Mouse (Mus musculus) heart, embryonic 15.5 days (tissue): ENCODE measurements at regions not wholly inside any gene's neighbourhood (a gene's known extent, or its start where the extent isn't known, plus 50 kb on each side); places are given as distances from the start of the nearest gene placed in this dataset.

Source experiments
- ATAC-seq: fragments of 200-750 bp; cut with Nextera tagmentation; replicated peaks from 2 replicates; pipeline ENCODE4 v1.8.0; 2017; ENCODE audit warnings: low read depth, moderate TSS enrichment; ENCODE audit not compliant: insufficient number of reproducible peaks, insufficient read depth, low FRiP score
- H3K27ac ChIP-seq: fragments of 300-500 bp; sonication (generic); 2 replicates; pipeline ENCODE4 v1.5.1; 2015; ENCODE audit warnings: mild to moderate bottlenecking, inconsistent platforms
- H3K27me3 ChIP-seq: fragments of 300-500 bp; sonication (generic); 2 replicates; pipeline ENCODE4 v1.6.1; 2015; ENCODE audit warnings: inconsistent platforms
- H3K36me3 ChIP-seq: fragments of 300-500 bp; sonication (generic); 2 replicates; pipeline ENCODE4 v1.6.1; 2015; ENCODE audit warnings: mild to moderate bottlenecking, inconsistent platforms
- H3K4me1 ChIP-seq: fragments of 300-500 bp; sonication (generic); replicated peaks from 2 replicates; pipeline ENCODE4 v1.6.1; 2015; ENCODE audit warnings: inconsistent platforms
- H3K4me2 ChIP-seq: fragments of 300-500 bp; sonication (generic); 2 replicates; pipeline ENCODE4 v1.6.1; 2015; ENCODE audit warnings: inconsistent platforms, mild to moderate bottlenecking, moderate library complexity
- H3K4me3 ChIP-seq: fragments of 300-500 bp; sonication (generic); 2 replicates; pipeline ENCODE4 v1.5.1; 2015; ENCODE audit warnings: mild to moderate bottlenecking, inconsistent platforms
- H3K9ac ChIP-seq: fragments of 300-500 bp; sonication (generic); 2 replicates; pipeline ENCODE4 v1.6.1; 2015; ENCODE audit warnings: mild to moderate bottlenecking, inconsistent platforms
- H3K9me3 ChIP-seq: fragments of 300-500 bp; sonication (generic); replicated peaks from 2 replicates; pipeline ENCODE4 v1.6.1; 2016; ENCODE audit warnings: inconsistent platforms
- WGBS: fragments of 180-500 bp; shearing (Covaris S2); methylation state at CpG from one replicate; pipeline ENCODE4 v1.1.7; 2015; ENCODE audit warnings: mixed read lengths; 5-methylcytosine and 5-hydroxymethylcytosine counted together

DNA sequence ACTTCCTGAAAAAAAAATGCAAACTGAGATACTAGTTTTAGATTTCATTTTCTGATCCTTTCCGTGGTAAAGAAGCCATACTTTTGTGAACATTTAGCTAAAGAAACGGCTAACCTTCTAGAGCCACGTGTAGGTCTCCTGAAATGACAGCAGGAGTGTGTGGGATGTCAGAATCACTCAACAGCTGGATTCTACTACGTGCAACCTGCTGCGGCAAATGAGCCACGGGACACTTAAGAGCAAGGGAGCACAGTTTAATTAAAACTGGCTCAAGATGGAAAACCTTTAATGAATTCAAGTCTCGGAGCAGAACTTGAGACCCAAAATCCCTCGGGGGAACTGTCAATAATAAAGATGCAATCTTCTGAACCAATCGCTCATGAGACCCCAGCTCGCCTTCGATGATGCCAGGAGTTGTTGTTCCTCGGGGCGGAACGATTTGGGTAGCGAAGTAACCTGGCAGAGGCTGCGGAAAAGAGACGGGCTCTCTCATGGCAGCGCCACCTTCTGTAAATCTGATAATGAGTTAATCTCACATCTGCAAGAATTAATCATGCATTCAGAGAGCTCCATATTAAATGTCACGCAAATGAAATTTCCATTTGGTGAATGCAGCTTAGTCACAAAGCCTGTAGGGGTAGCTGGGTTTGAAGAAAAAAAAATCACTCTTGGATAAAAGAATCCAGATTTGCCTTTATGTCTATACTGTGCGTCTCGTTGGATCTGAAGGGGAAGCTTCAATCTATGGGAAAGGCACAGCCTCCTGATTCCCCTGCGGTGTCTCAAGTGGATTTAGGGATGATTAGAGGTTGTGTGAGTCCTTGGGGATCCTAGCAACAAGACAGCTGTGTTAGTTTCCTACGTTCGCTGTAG is 90.9 kb upstream of the Krr1 start:
- Histone ChIP-seq H3K9me3 (no peaks in the 10 kb centered on the region), H3K27ac (no peak overlapping the region), H3K36me3 (no peaks in the 10 kb centered on the region), H3K4me2 (no peak overlapping the region), H3K9ac (no peak overlapping the region), H3K27me3 (no peaks in the 10 kb centered on the region), H3K4me3 (no peak overlapping the region), H3K4me1 (no peaks in the 10 kb centered on the region)
- no peak for ATAC-seq
- 74% methylated on average over 24 of the region's 24 CpGs for WGBS

DNA sequence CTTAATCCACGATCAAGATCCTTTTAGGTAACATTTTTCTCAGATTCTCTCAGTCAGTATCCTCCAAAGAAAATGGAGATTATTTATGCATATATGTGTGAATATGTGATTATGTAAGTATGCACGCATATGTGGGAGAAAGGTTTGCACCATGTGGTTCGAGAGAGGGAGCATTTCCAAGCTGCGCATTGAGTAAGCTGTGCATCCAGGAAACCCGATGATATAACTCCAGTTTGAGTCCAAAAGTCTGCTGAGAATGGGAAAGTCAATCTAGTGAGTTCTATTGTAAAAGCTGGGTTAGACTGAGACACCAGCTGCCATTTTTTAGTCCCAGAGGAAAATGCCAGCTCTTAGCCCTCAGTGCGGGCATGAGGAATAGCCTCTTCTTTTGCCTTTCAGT is 89.9 kb upstream of the Krr1 start:
- H3K4me3 ChIP-seq = no peak overlapping the region
- no peak overlapping the region for H3K9ac ChIP-seq
- WGBS = 93% methylated on average over 6 of the region's 6 CpGs
- no peaks in the 10 kb centered on the region for H3K36me3 ChIP-seq
- no peak overlapping the region for H3K4me2 ChIP-seq
- H3K4me1 ChIP-seq = no peaks in the 10 kb centered on the region
- H3K9me3 ChIP-seq = no peaks in the 10 kb centered on the region
- ATAC-seq = no peak
- H3K27me3 ChIP-seq = no peaks in the 10 kb centered on the region
- H3K27ac ChIP-seq = no peak overlapping the region

DNA sequence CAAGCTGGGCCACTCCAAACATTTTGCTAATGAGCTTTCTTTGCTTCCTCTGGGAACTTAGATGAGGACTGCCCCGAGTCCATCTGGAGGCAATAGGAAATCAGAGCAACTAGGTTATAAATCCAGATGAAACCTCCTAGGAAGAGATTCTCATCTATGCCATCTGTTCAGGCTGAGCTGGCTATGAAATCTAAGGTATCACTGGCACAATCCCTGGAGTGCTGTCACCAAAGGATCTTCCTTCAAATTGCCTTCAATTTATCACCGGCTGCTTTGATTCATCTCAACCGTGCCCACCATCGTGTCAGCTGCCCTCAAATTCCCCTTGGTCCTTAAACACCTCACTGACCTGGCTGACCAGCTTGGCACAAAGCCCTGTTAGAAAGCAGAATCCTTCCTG is 87.8 kb upstream of the Krr1 start:
- no peak overlapping the region for H3K27ac ChIP-seq
- no peaks in the 10 kb centered on the region for H3K36me3 ChIP-seq
- no peak for ATAC-seq
- H3K4me2 ChIP-seq = no peak overlapping the region
- no peaks in the 10 kb centered on the region for H3K9me3 ChIP-seq
- no peak overlapping the region for H3K9ac ChIP-seq
- no peaks in the 10 kb centered on the region for H3K4me1 ChIP-seq
- H3K4me3 ChIP-seq = no peak overlapping the region
- H3K27me3 ChIP-seq = no peaks in the 10 kb centered on the region
- WGBS = 76% methylated on average over 4 of the region's 4 CpGs

DNA sequence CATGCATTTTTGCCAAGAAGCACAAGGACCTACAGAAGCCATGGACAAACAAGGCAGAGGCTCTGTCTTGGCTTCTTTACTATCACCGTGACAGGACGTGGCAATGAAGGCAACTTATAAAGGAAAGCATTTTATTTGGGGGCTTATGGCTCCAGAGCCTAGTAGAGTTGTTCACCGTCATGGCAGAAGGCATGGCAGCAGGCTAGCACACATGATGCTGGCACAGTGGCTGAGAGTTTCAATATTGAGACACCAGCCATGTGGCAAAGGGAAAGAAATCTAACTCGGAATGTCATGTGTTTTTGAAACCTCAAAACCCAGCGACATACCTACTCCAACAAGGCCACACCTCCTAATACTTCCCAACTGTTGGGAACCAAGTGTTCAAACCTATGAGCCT is 83.4 kb upstream of the Krr1 start:
- no peak for ATAC-seq
- 87% methylated on average over 5 of the region's 5 CpGs for WGBS
- no peaks in the 10 kb centered on the region for H3K9me3 ChIP-seq

DNA sequence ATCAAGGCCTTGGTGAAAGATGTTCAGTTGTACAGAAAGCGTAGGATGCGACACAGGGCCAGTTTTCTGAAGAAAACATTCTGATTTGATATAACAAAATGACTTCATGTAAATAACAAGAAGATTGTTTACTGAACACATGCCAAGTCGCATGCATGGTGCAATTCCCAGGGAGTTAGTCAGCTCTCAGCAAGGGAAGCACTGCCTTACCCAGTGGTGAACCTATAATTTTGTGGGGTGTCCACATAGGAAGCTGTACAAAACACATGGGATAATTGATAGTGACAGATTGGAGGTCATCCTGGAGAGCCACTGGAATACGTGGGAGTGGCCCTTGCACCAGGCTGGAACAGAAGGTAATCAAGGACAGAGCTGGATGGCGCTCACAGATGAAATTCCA is 79.0 kb upstream of the Krr1 start:
- Histone ChIP-seq H3K4me1 (peaks cover 8% of the 10 kb centered on the region), H3K4me3 (no peak overlapping the region), H3K27me3 (no peaks in the 10 kb centered on the region), H3K27ac (no peak overlapping the region; the same call in 1 of the 2 replicates), H3K36me3 (no peaks in the 10 kb centered on the region), H3K9me3 (no peaks in the 10 kb centered on the region), H3K9ac (no peak overlapping the region), H3K4me2 (no peak overlapping the region)
- WGBS = 76% methylated on average over 5 of the region's 5 CpGs
- no peak for ATAC-seq

More for the DNA sequence above, 83.4 kb upstream of the Krr1 start:
- no peaks in the 10 kb centered on the region for H3K4me1 ChIP-seq
- no peaks in the 10 kb centered on the region for H3K36me3 ChIP-seq
- no peak overlapping the region for H3K4me2 ChIP-seq
- no peak overlapping the region for H3K4me3 ChIP-seq
- H3K27ac ChIP-seq = no peak overlapping the region
- H3K27me3 ChIP-seq = no peaks in the 10 kb centered on the region
- no peak overlapping the region for H3K9ac ChIP-seq

DNA sequence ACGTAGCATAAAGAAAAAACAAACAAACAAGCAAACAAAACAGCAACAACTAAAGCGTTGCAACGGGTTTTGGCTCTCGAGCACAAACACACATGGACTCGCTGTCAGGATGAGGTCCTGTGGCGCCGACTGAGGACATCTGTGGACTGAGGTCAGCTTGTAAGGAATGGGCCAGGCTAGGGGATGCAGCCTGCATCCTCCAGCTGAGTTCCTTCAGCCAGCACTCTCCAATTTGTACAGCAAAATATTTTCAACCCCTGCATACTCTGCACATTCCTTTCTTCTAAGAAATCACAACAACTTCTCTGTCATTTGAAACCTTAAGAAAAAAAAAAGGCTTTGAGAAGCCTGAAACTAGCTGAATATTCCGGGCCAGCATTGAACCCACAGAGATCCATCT is 78.5 kb upstream of the Krr1 start:
- ATAC-seq = 0 out of 2 replicates have a peak, but pooled peaks have one; percentile 55
- Histone ChIP-seq H3K4me1 (peaks cover 8% of the 10 kb centered on the region), H3K4me2 (no peak overlapping the region), H3K9ac (no peak overlapping the region), H3K4me3 (no peak overlapping the region), H3K36me3 (no peaks in the 10 kb centered on the region), H3K9me3 (no peaks in the 10 kb centered on the region), H3K27ac (no peak overlapping the region; the same call in 1 of the 2 replicates), H3K27me3 (no peaks in the 10 kb centered on the region)
- 72% methylated on average over 8 of the region's 8 CpGs for WGBS

DNA sequence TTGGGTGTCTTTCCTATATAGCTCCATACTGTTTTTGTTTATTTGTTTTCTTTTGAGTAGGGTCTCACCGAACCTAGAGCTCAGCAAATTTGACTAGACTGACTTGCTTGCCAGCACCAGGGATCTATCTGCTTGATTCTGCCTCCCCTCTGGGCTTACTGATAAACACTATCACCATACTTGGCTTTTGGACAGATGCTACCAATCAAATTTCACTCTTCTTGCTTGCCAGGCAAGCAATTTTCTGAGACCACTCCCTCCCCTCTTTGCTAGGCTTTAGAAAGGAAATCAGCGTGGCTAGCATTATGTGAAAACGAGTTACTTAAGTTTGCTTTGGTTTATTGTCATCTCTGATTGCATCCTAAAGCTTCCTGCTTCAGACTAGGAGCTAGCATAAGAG is 75.1 kb upstream of the Krr1 start:
- peaks cover 24% of the 10 kb centered on the region for H3K4me1 ChIP-seq
- WGBS = 44% methylated on average over 3 of the region's 3 CpGs

DNA sequence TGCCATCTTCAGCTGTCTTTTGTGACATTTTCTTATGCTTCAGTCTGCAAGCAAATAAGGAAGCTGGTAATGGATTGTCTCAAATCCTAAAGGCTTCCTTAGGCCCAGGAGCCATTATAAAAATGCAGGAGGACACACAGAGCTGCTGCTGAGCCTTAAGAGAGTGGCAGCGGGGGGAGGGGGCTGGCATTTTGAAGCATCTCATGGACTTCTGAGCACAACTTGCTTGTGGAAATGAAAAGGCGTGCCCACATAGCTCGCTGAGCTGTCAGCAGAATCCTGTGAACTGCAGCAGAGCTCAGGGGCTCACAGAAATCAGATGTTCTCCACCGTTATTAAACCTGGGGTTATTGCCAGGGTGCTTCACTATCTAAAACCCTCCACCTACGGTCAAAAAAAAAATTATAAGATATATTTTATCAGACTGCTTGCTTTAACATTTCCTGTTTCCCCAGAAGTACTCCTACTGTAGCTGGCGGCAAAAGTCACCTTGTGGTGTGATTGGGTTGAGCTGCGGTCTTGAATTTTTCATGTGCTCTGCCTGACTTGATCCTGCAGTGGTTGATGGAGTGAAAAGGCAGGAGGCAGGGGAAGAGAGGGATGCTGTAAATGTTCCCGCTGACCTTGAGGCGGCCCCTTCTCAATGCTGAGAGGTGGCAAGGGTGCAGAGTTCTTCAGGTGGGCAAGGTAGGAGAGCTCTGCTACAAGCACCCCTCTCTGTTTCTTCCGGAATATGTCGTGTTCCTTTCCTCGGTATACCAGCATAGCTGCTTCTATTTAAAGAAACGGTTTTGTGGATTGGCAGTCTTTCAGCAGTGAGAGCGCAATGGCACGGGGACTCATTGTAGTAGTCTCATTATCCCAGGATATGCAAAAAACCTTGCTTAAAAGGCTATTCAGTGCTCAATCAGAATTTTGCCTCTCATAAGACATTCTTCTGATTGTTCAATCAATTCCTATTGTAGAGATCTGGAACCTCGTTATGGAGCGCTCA is 71.4 kb upstream of the Krr1 start:
- WGBS = 43% methylated on average over 17 of the region's 17 CpGs
- peak overlapping the region; percentile 51 for H3K4me2 ChIP-seq
- peak overlapping the region; percentile 65 for H3K27ac ChIP-seq

More for the DNA sequence above, 75.1 kb upstream of the Krr1 start:
- no peaks in the 10 kb centered on the region for H3K9me3 ChIP-seq
- no peak overlapping the region for H3K4me3 ChIP-seq
- no peaks in the 10 kb centered on the region for H3K36me3 ChIP-seq
- no peak overlapping the region for H3K9ac ChIP-seq
- H3K27me3 ChIP-seq = no peaks in the 10 kb centered on the region
- no peak overlapping the region for H3K4me2 ChIP-seq
- no peak for ATAC-seq
- H3K27ac ChIP-seq = no peak overlapping the region

DNA sequence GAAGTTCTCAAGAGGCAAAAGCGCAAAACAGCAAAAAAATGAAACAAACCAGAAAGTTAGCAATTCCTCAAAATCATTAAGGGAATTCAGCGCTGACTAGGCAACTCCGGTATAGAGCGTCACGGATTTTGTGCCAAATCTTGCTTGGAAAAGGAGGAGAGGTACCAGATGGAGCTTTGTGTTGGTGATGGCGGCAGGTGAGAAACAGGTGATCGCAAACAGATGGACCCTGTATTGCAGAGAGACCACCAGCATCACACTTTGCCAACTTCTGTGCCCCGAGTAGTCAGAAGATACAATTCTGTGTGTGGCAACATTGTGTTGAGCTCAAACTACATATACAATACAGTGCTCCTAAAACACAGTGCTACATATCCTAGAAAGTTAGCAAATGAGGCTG is 68.5 kb upstream of the Krr1 start:
- no peaks in the 10 kb centered on the region for H3K27me3 ChIP-seq
- H3K4me2 ChIP-seq = no peak overlapping the region
- H3K36me3 ChIP-seq = no peaks in the 10 kb centered on the region
- no peak overlapping the region for H3K4me3 ChIP-seq
- WGBS = 92% methylated on average over 8 of the region's 8 CpGs
- H3K4me1 ChIP-seq = peaks cover 16% of the 10 kb centered on the region
- H3K9me3 ChIP-seq = no peaks in the 10 kb centered on the region
- no peak overlapping the region for H3K27ac ChIP-seq
- no peak overlapping the region for H3K9ac ChIP-seq
- ATAC-seq = no peak

More for the DNA sequence above, 71.4 kb upstream of the Krr1 start:
- no peak overlapping the region for H3K9ac ChIP-seq
- 0 out of 2 replicates have a peak, but pooled peaks have one; percentile 22 for ATAC-seq
- no peaks in the 10 kb centered on the region for H3K36me3 ChIP-seq
- no peaks in the 10 kb centered on the region for H3K27me3 ChIP-seq
- peak overlapping the region; percentile 22 for H3K4me3 ChIP-seq
- H3K9me3 ChIP-seq = no peaks in the 10 kb centered on the region
- peaks cover 16% of the 10 kb centered on the region for H3K4me1 ChIP-seq

DNA sequence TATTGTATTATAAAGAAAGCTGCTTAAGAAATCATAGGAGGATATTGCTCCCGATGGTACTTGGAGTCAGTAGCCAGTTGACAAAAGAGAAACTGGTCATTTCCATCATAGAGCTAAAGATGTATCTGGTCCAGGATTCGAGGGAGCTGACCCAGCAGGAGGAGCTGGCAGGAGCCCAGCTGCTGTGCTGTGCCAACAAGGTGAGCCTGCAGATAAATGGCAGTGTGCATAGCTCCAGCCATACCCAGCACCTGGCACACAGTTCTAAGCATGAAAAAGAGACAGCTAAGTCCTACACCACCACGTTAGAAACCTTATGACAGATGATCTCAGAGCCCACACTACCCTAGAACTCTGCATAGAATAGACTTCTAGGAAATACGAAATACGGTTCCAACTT is 64.6 kb upstream of the Krr1 start:
- no peak for ATAC-seq
- Histone ChIP-seq H3K9ac (no peak overlapping the region), H3K27ac (no peak overlapping the region), H3K4me1 (no peaks in the 10 kb centered on the region), H3K4me3 (no peak overlapping the region), H3K9me3 (no peaks in the 10 kb centered on the region), H3K36me3 (no peaks in the 10 kb centered on the region), H3K4me2 (no peak overlapping the region), H3K27me3 (no peaks in the 10 kb centered on the region)
- 65% methylated on average over 5 of the region's 5 CpGs for WGBS

DNA sequence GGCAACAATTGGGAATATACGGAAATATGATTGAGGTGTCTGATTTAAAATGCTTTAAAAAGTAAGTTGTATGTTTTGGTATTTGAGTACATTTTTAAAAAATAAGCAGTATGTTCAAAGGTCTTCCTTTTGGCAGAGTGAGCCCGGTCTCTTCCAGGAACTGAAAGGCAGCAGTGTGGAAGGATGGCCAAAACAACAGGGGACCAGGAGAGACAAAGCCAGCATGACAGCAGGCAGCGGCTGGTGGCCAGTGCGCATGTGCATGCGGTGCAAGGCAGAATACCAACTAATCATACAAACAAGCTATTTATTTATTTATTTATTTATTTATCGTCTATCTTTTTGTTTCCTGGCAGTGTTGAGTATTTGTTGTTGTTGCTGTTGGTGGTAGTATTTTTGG is 59.9 kb upstream of the Krr1 start:
- WGBS = 86% methylated on average over 6 of the region's 6 CpGs
- no peaks in the 10 kb centered on the region for H3K9me3 ChIP-seq
- no peak overlapping the region for H3K4me2 ChIP-seq
- no peak overlapping the region for H3K4me3 ChIP-seq
- no peaks in the 10 kb centered on the region for H3K27me3 ChIP-seq
- no peaks in the 10 kb centered on the region for H3K4me1 ChIP-seq
- no peak overlapping the region for H3K27ac ChIP-seq
- no peaks in the 10 kb centered on the region for H3K36me3 ChIP-seq
- no peak overlapping the region for H3K9ac ChIP-seq
- no peak for ATAC-seq
